Mouse (Mus musculus) layer of hippocampus, postnatal 25 days (tissue): Measurements from ENCODE around the gene Dpm2. TPM values are rescaled to one million over a fixed set of nuclear protein-coding genes. Genes with fewer than 3 reads are reported as not detected.

Source experiments
- DNase-seq, 2 experiments: peaks; one replicate each; pipeline ENCODE4 v3.0.0; 2022; ENCODE audit warnings: mixed read lengths in 2 of 2, low spot score in 1 of 2; ENCODE audit errors: extremely low spot score in 1 of 2
- total RNA-seq, 2 experiments: library from RNA; stranded (reverse); gene quantifications; 2 replicates each; pipeline ENCODE4 v1.2.3; 2021

The Dpm2 gene
- 10 to 100 TPM; 74.0 to 80.4 TPM for total RNA-seq

GRCm38 (mm10) chr2:32570698-32571494 lies at the start of gene Dpm2:
Dpm2 (plus strand) TSS chr2:32570858.
- DNase-seq: peak; percentile 73 to 78

GRCm38 (mm10) chr2:32524536-32525031 lies 46.1 kb upstream of the Dpm2 start:
- no peak for DNase-seq

- no peak for DNase-seq
Observed at GRCm38 (mm10) chr2:32525816-32526215, 44.8 kb upstream of the Dpm2 start.

GRCm38 (mm10) chr2:32527468-32527966 lies 43.1 kb upstream of the Dpm2 start:
- no peak for DNase-seq

GRCm38 (mm10) chr2:32528326-32528725 lies 42.3 kb upstream of the Dpm2 start:
- no peak for DNase-seq

- DNase-seq: no peak
Observed at GRCm38 (mm10) chr2:32530479-32530878, 40.2 kb upstream of the Dpm2 start.

- no peak for DNase-seq
Observed at GRCm38 (mm10) chr2:32533163-32533562, 37.5 kb upstream of the Dpm2 start.

- no peak for DNase-seq
Observed at GRCm38 (mm10) chr2:32534061-32534732, 36.5 kb upstream of the Dpm2 start.

GRCm38 (mm10) chr2:32534733-32535471 lies 35.8 kb upstream of the Dpm2 start, which contains the start of gene Fam102a:
Fam102a (plus strand) TSS chr2:32535332.
- peak; percentile 95 to 96 for DNase-seq

GRCm38 (mm10) chr2:32535501-32535991 lies 35.1 kb upstream of the Dpm2 start:
- DNase-seq: peak; percentile 47 to 55

- no peak for DNase-seq
Observed at GRCm38 (mm10) chr2:32536086-32536633, 34.5 kb upstream of the Dpm2 start.

GRCm38 (mm10) chr2:32536634-32537359 lies 33.9 kb upstream of the Dpm2 start:
- peak; percentile 27 to 47 for DNase-seq

- DNase-seq: no peak
Observed at GRCm38 (mm10) chr2:32537360-32537905, 33.2 kb upstream of the Dpm2 start.

- DNase-seq: no peak
Observed at GRCm38 (mm10) chr2:32537941-32538340, 32.7 kb upstream of the Dpm2 start.

GRCm38 (mm10) chr2:32538461-32538860 lies 32.2 kb upstream of the Dpm2 start:
- DNase-seq: no peak

GRCm38 (mm10) chr2:32539452-32539981 lies 31.1 kb upstream of the Dpm2 start:
- no peak for DNase-seq

GRCm38 (mm10) chr2:32541333-32541908 lies 29.2 kb upstream of the Dpm2 start:
- DNase-seq: no peak

- no peak for DNase-seq
Observed at GRCm38 (mm10) chr2:32541986-32542573, 28.6 kb upstream of the Dpm2 start.
